Mouse (Mus musculus) heart, embryonic 11.5 days (tissue): ENCODE results near the gene Git2. TPM values are rescaled to one million over a fixed set of nuclear protein-coding genes. Genes with fewer than 3 reads are reported as not detected.

Experiments used
- ATAC-seq: fragments of 200-750 bp; cut with Nextera tagmentation; replicated peaks from 2 replicates; pipeline ENCODE4 v1.8.0; 2017; ENCODE audit warnings: moderate library complexity; ENCODE audit not compliant: insufficient number of reproducible peaks, low FRiP score, low TSS enrichment
- H3K27ac ChIP-seq: fragments of 300-500 bp; sonication (generic); 2 replicates; pipeline ENCODE4 v1.5.1; 2014; ENCODE audit warnings: mild to moderate bottlenecking, low read depth, low read length
- H3K27me3 ChIP-seq: fragments of 300-500 bp; sonication (generic); 2 replicates; pipeline ENCODE4 v1.6.1; 2014; ENCODE audit warnings: mild to moderate bottlenecking, low read length, mixed read lengths; ENCODE audit not compliant: control insufficient read depth, insufficient read depth
- H3K36me3 ChIP-seq: fragments of 300-500 bp; sonication (generic); 2 replicates; pipeline ENCODE4 v1.6.1; 2014; ENCODE audit warnings: mild to moderate bottlenecking, low read length, moderate library complexity, mixed read lengths; ENCODE audit not compliant: control insufficient read depth, insufficient read depth
- H3K4me1 ChIP-seq: fragments of 300-500 bp; sonication (generic); 2 replicates; pipeline ENCODE4 v1.6.1; 2014; ENCODE audit warnings: low read length; ENCODE audit not compliant: control insufficient read depth, insufficient read depth
- H3K4me2 ChIP-seq: fragments of 300-500 bp; sonication (generic); 2 replicates; pipeline ENCODE4 v1.6.1; 2014; ENCODE audit warnings: mild to moderate bottlenecking, moderate library complexity
- H3K4me3 ChIP-seq: fragments of 300-500 bp; sonication (generic); 2 replicates; pipeline ENCODE4 v1.5.1; 2014; ENCODE audit warnings: low read depth, low read length
- H3K9ac ChIP-seq: fragments of 300-500 bp; sonication (generic); 2 replicates; pipeline ENCODE4 v1.6.1; 2014; ENCODE audit warnings: mild to moderate bottlenecking, low read depth, low read length, moderate library complexity
- H3K9me3 ChIP-seq: fragments of 300-500 bp; sonication (generic); replicated peaks from 2 replicates; pipeline ENCODE4 v1.6.1; 2016; ENCODE audit warnings: low read length; ENCODE audit not compliant: control insufficient read depth
- WGBS: fragments of 180-500 bp; shearing (Covaris S2); extraction: QIAGEN DNeasy Blood & Tissue Kit; methylation state at CpG from one replicate; pipeline ENCODE4 v1.1.7; 2014; ENCODE audit not compliant: insufficient replicate concordance; 5-methylcytosine and 5-hydroxymethylcytosine counted together
- polyA plus RNA-seq: library from polyadenylated mRNA; unstranded; fragments of >200 nt; fragmentation: Nextera tagmentation; extraction: Ambion mirVana; gene quantifications from 2 replicates; pipeline ENCODE4 v1.2.1, GENCODE M21; 2014

Git2 gene
- polyA plus RNA-seq, 1 experiment from 2014 or later = 30.6 TPM

GRCm38 (mm10) chr5:114794609-114795008 lies 19.3 kb upstream of the Git2 start:
- H3K9me3 ChIP-seq = no peaks in the 10 kb centered on the region
- H3K27me3 ChIP-seq = no peaks in the 10 kb centered on the region
- no peak overlapping the region for H3K4me3 ChIP-seq
- 63% methylated on average over 4 of the region's 4 CpGs for WGBS
- no peak for ATAC-seq
- peaks cover 21% of the 10 kb centered on the region for H3K4me1 ChIP-seq
- no peak overlapping the region for H3K4me2 ChIP-seq
- H3K27ac ChIP-seq = no peak overlapping the region
- peaks cover 9% of the 10 kb centered on the region; the same call in 1 of the 2 replicates for H3K36me3 ChIP-seq
- no peak overlapping the region for H3K9ac ChIP-seq

- Histone ChIP-seq H3K36me3 (peaks cover 11% of the 10 kb centered on the region; the same call in 1 of the 2 replicates), H3K4me2 (no peak overlapping the region), H3K27ac (no peak overlapping the region), H3K4me1 (peaks cover 21% of the 10 kb centered on the region), H3K9ac (no peak overlapping the region), H3K9me3 (no peaks in the 10 kb centered on the region), H3K4me3 (no peak overlapping the region), H3K27me3 (no peaks in the 10 kb centered on the region)
- ATAC-seq = no peak
- 81% methylated on average over 7 of the region's 7 CpGs for WGBS
Measured at GRCm38 (mm10) chr5:114793317-114793716, 18.0 kb upstream of the Git2 start.

GRCm38 (mm10) chr5:114785196-114785595 lies 9.9 kb upstream of the Git2 start:
- Histone ChIP-seq H3K4me2 (no peak overlapping the region; the same call in 1 of the 2 replicates), H3K27me3 (no peaks in the 10 kb centered on the region), H3K4me1 (peaks cover 42% of the 10 kb centered on the region), H3K36me3 (0 out of 2 replicates have a peak, but pooled peaks cover 3% of the 10 kb centered on the region), H3K4me3 (no peak overlapping the region), H3K9me3 (no peaks in the 10 kb centered on the region), H3K9ac (0 out of 2 replicates have a peak overlapping the region, but pooled peaks have one; percentile 34), H3K27ac (no peak overlapping the region)
- ATAC-seq = no peak
- WGBS = 71% methylated on average over 5 of the region's 5 CpGs

GRCm38 (mm10) chr5:114784622-114785165 lies 9.4 kb upstream of the Git2 start:
- no peak for ATAC-seq
- Histone ChIP-seq H3K36me3 (0 out of 2 replicates have a peak, but pooled peaks cover 3% of the 10 kb centered on the region), H3K4me2 (no peak overlapping the region; the same call in 1 of the 2 replicates), H3K9ac (0 out of 2 replicates have a peak overlapping the region, but pooled peaks have one; percentile 34), H3K4me3 (no peak overlapping the region), H3K9me3 (no peaks in the 10 kb centered on the region), H3K27ac (no peak overlapping the region), H3K4me1 (peaks cover 44% of the 10 kb centered on the region), H3K27me3 (no peaks in the 10 kb centered on the region)
- WGBS = 44% methylated on average over 16 of the region's 16 CpGs

GRCm38 (mm10) chr5:114783405-114784163 lies 8.3 kb upstream of the Git2 start:
- H3K4me1 ChIP-seq = peaks cover 44% of the 10 kb centered on the region
- 60% methylated on average over 12 of the region's 12 CpGs for WGBS
- no peak overlapping the region for H3K27ac ChIP-seq
- no peaks in the 10 kb centered on the region for H3K27me3 ChIP-seq
- H3K4me3 ChIP-seq = no peak overlapping the region
- no peaks in the 10 kb centered on the region for H3K36me3 ChIP-seq
- H3K9ac ChIP-seq = no peak overlapping the region
- no peaks in the 10 kb centered on the region for H3K9me3 ChIP-seq
- ATAC-seq = no peak
- H3K4me2 ChIP-seq = no peak overlapping the region

- Histone ChIP-seq H3K36me3 (no peaks in the 10 kb centered on the region), H3K27me3 (no peaks in the 10 kb centered on the region), H3K9me3 (no peaks in the 10 kb centered on the region), H3K9ac (no peak overlapping the region), H3K4me2 (no peak overlapping the region), H3K4me3 (no peak overlapping the region), H3K27ac (no peak overlapping the region), H3K4me1 (peaks cover 44% of the 10 kb centered on the region)
- no peak for ATAC-seq
- 64% methylated on average over 9 of the region's 9 CpGs for WGBS
Measured at GRCm38 (mm10) chr5:114782991-114783390, 7.7 kb upstream of the Git2 start.

- Histone ChIP-seq H3K4me3 (no peak overlapping the region), H3K36me3 (no peaks in the 10 kb centered on the region), H3K9me3 (no peaks in the 10 kb centered on the region), H3K9ac (no peak overlapping the region), H3K4me2 (no peak overlapping the region), H3K4me1 (peaks cover 50% of the 10 kb centered on the region), H3K27me3 (no peaks in the 10 kb centered on the region), H3K27ac (no peak overlapping the region)
- no peak for ATAC-seq
- 86% methylated on average over 7 of the region's 7 CpGs for whole genome bisulfite sequencing
Measured at GRCm38 (mm10) chr5:114780912-114781311, 5.6 kb upstream of the Git2 start.

- H3K36me3 ChIP-seq = no peaks in the 10 kb centered on the region
- no peak overlapping the region for H3K4me3 ChIP-seq
- no peaks in the 10 kb centered on the region for H3K9me3 ChIP-seq
- 42% methylated on average over 7 of the region's 7 CpGs for WGBS
- H3K27ac ChIP-seq = no peak overlapping the region
- no peak overlapping the region for H3K9ac ChIP-seq
- H3K4me1 ChIP-seq = peaks cover 53% of the 10 kb centered on the region
- H3K4me2 ChIP-seq = no peak overlapping the region
- no peak for ATAC-seq
- H3K27me3 ChIP-seq = no peaks in the 10 kb centered on the region
Measured at GRCm38 (mm10) chr5:114779956-114780489, 4.7 kb upstream of the Git2 start.
